Mouse (Mus musculus): ENCODE measurements around the gene Snx29.

DNA sequence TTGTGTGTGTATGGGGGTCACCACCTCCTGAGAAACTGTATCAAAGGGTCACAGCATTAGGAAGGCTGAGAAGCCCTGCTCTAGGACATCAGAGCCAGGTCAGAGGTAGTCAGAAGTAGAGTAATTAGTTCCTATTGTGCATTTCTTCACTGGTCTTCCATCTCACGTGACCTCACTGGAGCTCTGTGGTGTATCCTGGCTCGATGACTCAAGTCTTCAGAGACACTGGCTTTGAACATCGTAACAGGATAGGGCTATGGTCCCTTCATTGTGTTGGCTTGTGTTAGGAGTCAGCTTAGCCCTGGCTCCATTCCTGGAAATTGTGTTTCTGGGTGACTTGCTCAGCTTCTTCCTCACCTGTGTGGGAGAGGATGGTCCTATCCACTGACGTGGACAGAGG lies 126.6 kb downstream of the Snx29 start:
- TF ChIP-seq CTCF (IDR thresholded peaks at IDR 0.05; ENCODE audit: borderline replicate concordance, insufficient read depth, low read length) (no peak), POLR2A (IDR thresholded peaks at IDR 0.05; ENCODE audit: low read depth, low read length) (no peak)

All from embryonic fibroblast, embryonic 13.5 days (primary cell).